Mouse (Mus musculus): ENCODE data around the gene Prune2. TPM values are rescaled to one million over a fixed set of nuclear protein-coding genes. Genes with fewer than 3 reads are reported as not detected.

The Prune2 gene
- polyA plus RNA-seq, 1 experiment = 111 TPM

GRCm38 (mm10) chr19:16950664-16951363 lies 5.1 kb upstream of the Prune2 start:
- DNase-seq = no peak
- H3K27me3 ChIP-seq (ENCODE audit: control insufficient read depth, insufficient read depth, low read length) = no peaks in the 10 kb centered on the region
- no peak for TF ChIP-seq POLR2A (IDR thresholded peaks at IDR 0.05; ENCODE audit: borderline replicate concordance, insufficient read depth, low read length)
- TF ChIP-seq CTCF (IDR thresholded peaks at IDR 0.05; ENCODE audit: borderline replicate concordance, insufficient read depth, low read depth, low read length) = no peak
- H3K4me3 ChIP-seq (replicated peaks; ENCODE audit: insufficient read depth, low read depth, low read length) = no peak overlapping the region
- no peaks in the 10 kb centered on the region for H3K4me1 ChIP-seq (ENCODE audit: control insufficient read depth, insufficient read depth, low read length)
- H3K27ac ChIP-seq (ENCODE audit: insufficient read depth, low read length) = no peak overlapping the region
- 83% methylated on average over 8 of the region's 8 CpGs for WGBS

- TF ChIP-seq CTCF (IDR thresholded peaks at IDR 0.05; ENCODE audit: borderline replicate concordance, insufficient read depth, low read depth, low read length) (no peak), POLR2A (IDR thresholded peaks at IDR 0.05; ENCODE audit: borderline replicate concordance, insufficient read depth, low read length) (no peak)
- DNase-seq = no peak
- H3K27ac ChIP-seq (ENCODE audit: insufficient read depth, low read length) = no peak overlapping the region
- no peak overlapping the region for H3K4me3 ChIP-seq (replicated peaks; ENCODE audit: insufficient read depth, low read depth, low read length)
- 9% methylated on average over 6 of the region's 6 CpGs for whole genome bisulfite sequencing
- H3K4me1 ChIP-seq (ENCODE audit: control insufficient read depth, insufficient read depth, low read length) = peaks cover 4% of the 10 kb centered on the region; the same call in 1 of the 2 replicates
- no peaks in the 10 kb centered on the region; the same call in 1 of the 2 replicates for H3K27me3 ChIP-seq (ENCODE audit: control insufficient read depth, insufficient read depth, low read length)
Observed at GRCm38 (mm10) chr19:16954736-16955135, 1.2 kb upstream of the Prune2 start.

GRCm38 (mm10) chr19:16955231-16955612 lies 696 bp upstream of the Prune2 start:
- H3K27ac ChIP-seq (ENCODE audit: insufficient read depth, low read length) = no peak overlapping the region
- no peaks in the 10 kb centered on the region; the same call in 1 of the 2 replicates for H3K27me3 ChIP-seq (ENCODE audit: control insufficient read depth, insufficient read depth, low read length)
- no peak for DNase-seq
- TF ChIP-seq POLR2A (IDR thresholded peaks at IDR 0.05; ENCODE audit: borderline replicate concordance, insufficient read depth, low read length) (no peak), CTCF (IDR thresholded peaks at IDR 0.05; ENCODE audit: borderline replicate concordance, insufficient read depth, low read depth, low read length) (no peak)
- H3K4me1 ChIP-seq (ENCODE audit: control insufficient read depth, insufficient read depth, low read length) = peaks cover 4% of the 10 kb centered on the region; the same call in 1 of the 2 replicates
- 13% methylated on average over 9 of the region's 9 CpGs for WGBS
- no peak overlapping the region for H3K4me3 ChIP-seq (replicated peaks; ENCODE audit: insufficient read depth, low read depth, low read length)

- no peaks in the 10 kb centered on the region; the same call in 1 of the 2 replicates for H3K27me3 ChIP-seq (ENCODE audit: control insufficient read depth, insufficient read depth, low read length)
- peaks cover 4% of the 10 kb centered on the region; the same call in 1 of the 2 replicates for H3K4me1 ChIP-seq (ENCODE audit: control insufficient read depth, insufficient read depth, low read length)
- peak overlapping the region; percentile 33 for H3K4me3 ChIP-seq (replicated peaks; ENCODE audit: insufficient read depth, low read depth, low read length)
- 8% methylated on average over 7 of the region's 7 CpGs for WGBS
- peak in 1 of 2 experiments; percentile 8 for DNase-seq
- no peak overlapping the region for H3K27ac ChIP-seq (ENCODE audit: insufficient read depth, low read length)
- TF ChIP-seq CTCF (IDR thresholded peaks at IDR 0.05; ENCODE audit: borderline replicate concordance, insufficient read depth, low read depth, low read length) = no peak
- no peak for TF ChIP-seq POLR2A (IDR thresholded peaks at IDR 0.05; ENCODE audit: borderline replicate concordance, insufficient read depth, low read length)
Observed at GRCm38 (mm10) chr19:16956319-16956718, 401 bp downstream of the Prune2 start.

- H3K27me3 ChIP-seq (ENCODE audit: control insufficient read depth, insufficient read depth, low read length) = no peaks in the 10 kb centered on the region; the same call in 1 of the 2 replicates
- TF ChIP-seq CTCF (IDR thresholded peaks at IDR 0.05; ENCODE audit: borderline replicate concordance, insufficient read depth, low read depth, low read length) (no peak), POLR2A (IDR thresholded peaks at IDR 0.05; ENCODE audit: borderline replicate concordance, insufficient read depth, low read length) (no peak)
- no peak overlapping the region for H3K27ac ChIP-seq (ENCODE audit: insufficient read depth, low read length)
- no peak overlapping the region for H3K4me3 ChIP-seq (replicated peaks; ENCODE audit: insufficient read depth, low read depth, low read length)
- peaks cover 4% of the 10 kb centered on the region; the same call in 1 of the 2 replicates for H3K4me1 ChIP-seq (ENCODE audit: control insufficient read depth, insufficient read depth, low read length)
- 42% methylated on average over 4 of the region's 4 CpGs for WGBS
- no peak for DNase-seq
Observed at GRCm38 (mm10) chr19:16959051-16959450, 3.1 kb downstream of the Prune2 start.

GRCm38 (mm10) chr19:16959551-16959950 lies 3.6 kb downstream of the Prune2 start:
- H3K4me3 ChIP-seq (replicated peaks; ENCODE audit: insufficient read depth, low read depth, low read length) = no peak overlapping the region
- no peak overlapping the region for H3K27ac ChIP-seq (ENCODE audit: insufficient read depth, low read length)
- TF ChIP-seq CTCF (IDR thresholded peaks at IDR 0.05; ENCODE audit: borderline replicate concordance, insufficient read depth, low read depth, low read length) (no peak), POLR2A (IDR thresholded peaks at IDR 0.05; ENCODE audit: borderline replicate concordance, insufficient read depth, low read length) (no peak)
- no peaks in the 10 kb centered on the region; the same call in 1 of the 2 replicates for H3K27me3 ChIP-seq (ENCODE audit: control insufficient read depth, insufficient read depth, low read length)
- no peak for DNase-seq
- peaks cover 4% of the 10 kb centered on the region; the same call in 1 of the 2 replicates for H3K4me1 ChIP-seq (ENCODE audit: control insufficient read depth, insufficient read depth, low read length)
- WGBS = 32% methylated on average over 8 of the region's 8 CpGs

GRCm38 (mm10) chr19:16961036-16961435 lies 5.1 kb downstream of the Prune2 start:
- 91% methylated on average over 3 of the region's 3 CpGs for WGBS
- Histone ChIP-seq H3K4me3 (replicated peaks; ENCODE audit: insufficient read depth, low read depth, low read length) (no peak overlapping the region), H3K27me3 (ENCODE audit: control insufficient read depth, insufficient read depth, low read length) (no peaks in the 10 kb centered on the region; the same call in 1 of the 2 replicates), H3K4me1 (ENCODE audit: control insufficient read depth, insufficient read depth, low read length) (peaks cover 4% of the 10 kb centered on the region; the same call in 1 of the 2 replicates), H3K27ac (ENCODE audit: insufficient read depth, low read length) (no peak overlapping the region)
- TF ChIP-seq POLR2A (IDR thresholded peaks at IDR 0.05; ENCODE audit: borderline replicate concordance, insufficient read depth, low read length) = no peak
- no peak for TF ChIP-seq CTCF (IDR thresholded peaks at IDR 0.05; ENCODE audit: borderline replicate concordance, insufficient read depth, low read depth, low read length)
- no peak for DNase-seq

- H3K27ac ChIP-seq (ENCODE audit: insufficient read depth, low read length) = no peak overlapping the region
Observed at GRCm38 (mm10) chr19:16963178-16963577, 7.3 kb downstream of the Prune2 start.

More at GRCm38 (mm10) chr19:16963178-16963577, 7.3 kb downstream of the Prune2 start:
- DNase-seq = no peak
- no peak for TF ChIP-seq POLR2A (IDR thresholded peaks at IDR 0.05; ENCODE audit: borderline replicate concordance, insufficient read depth, low read length)
- TF ChIP-seq CTCF (IDR thresholded peaks at IDR 0.05; ENCODE audit: borderline replicate concordance, insufficient read depth, low read depth, low read length) = no peak
- Histone ChIP-seq H3K4me1 (ENCODE audit: control insufficient read depth, insufficient read depth, low read length) (no peaks in the 10 kb centered on the region), H3K27me3 (ENCODE audit: control insufficient read depth, insufficient read depth, low read length) (no peaks in the 10 kb centered on the region; the same call in 1 of the 2 replicates), H3K4me3 (replicated peaks; ENCODE audit: insufficient read depth, low read depth, low read length) (no peak overlapping the region)
- WGBS = 73% methylated on average over 3 of the region's 3 CpGs
